Mouse (Mus musculus) T-cell, adult 2 months (primary cell): ENCODE measurements around the gene Sat1.

Experiments
- DNase-seq: peaks from one replicate; pipeline ENCODE4 v3.0.0; 2022; ENCODE audit warnings: low spot score

Sat1 gene

GRCm38 (mm10) chrX:155166313-155166712 lies 49.9 kb downstream of the Sat1 start:
- DNase-seq = no peak

DNA sequence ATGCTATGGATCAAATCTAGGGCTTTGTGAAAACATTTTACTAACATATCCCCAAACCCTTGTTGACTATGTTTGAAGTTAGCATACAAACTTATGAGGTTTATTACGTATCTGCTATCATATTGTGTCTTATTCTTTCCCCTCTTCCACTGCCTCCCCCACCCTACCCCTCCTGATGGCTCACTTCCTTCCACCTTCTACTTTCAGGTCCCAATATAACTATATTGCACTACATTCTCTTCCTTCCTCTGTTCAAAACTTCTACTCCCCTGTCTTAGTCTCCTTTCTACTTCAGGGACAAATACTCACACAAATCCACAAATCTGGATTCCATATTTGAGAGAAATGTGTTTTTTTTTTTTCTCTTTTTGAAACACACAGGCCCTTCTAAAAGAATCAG lies 52.7 kb downstream of the Sat1 start:
- no peak for DNase-seq
